Mouse (Mus musculus): Measurements from ENCODE around the gene Gse1.

DNA sequence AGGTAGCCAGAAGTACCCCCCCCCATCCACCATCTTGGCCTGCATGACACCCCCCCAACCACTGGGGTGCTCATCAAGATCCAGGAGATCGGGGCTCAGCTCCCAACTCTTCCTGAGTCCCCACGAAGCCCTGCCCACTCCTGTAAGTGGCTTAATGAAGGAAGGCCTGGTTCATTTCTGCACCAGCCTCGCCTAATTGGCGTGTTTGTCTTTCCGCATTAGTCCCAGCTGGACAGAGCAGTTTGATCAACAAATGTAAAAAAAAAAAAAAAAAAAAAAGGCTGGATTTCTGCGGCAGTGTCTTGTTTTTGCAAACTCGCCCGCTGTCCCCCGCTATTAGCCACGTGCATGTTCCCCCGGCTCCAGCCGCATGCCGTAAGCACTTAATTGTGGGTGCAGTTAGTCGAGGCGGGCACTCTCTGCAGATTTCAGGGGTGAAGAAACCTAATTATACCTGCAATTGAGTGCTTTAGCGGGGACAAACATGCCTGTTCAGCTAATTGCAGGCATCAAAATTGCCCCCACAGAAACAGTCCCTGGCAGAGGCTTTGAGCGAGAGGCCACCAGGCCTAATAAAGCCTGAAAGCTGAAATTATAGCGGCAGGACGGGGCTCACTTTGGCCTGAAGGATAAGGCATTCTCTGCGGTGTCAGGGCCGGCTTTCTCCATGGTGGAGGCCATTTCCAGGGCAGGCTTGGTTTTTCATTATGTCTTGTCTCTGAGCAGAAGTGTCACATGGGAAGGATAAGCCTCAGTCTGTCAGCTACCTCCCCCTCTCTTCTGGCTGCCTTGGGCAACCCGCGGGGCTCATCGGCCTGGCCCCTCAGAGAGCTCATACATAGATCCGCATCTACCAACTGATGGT, 248.7 kb downstream of the Gse1 start:
- TF ChIP-seq HCFC1 (IDR thresholded peaks at IDR 0.05; ENCODE audit: borderline replicate concordance, insufficient read depth, low read length), result no peak
- no peak for TF ChIP-seq CHD2 (IDR thresholded peaks at IDR 0.05; ENCODE audit: low read depth, low read length)
- no peak for TF ChIP-seq ZNF384 (IDR thresholded peaks at IDR 0.05; ENCODE audit: low read depth, low read length)
